Mouse (Mus musculus) stomach, embryonic 15.5 days (tissue): ENCODE measurements around the gene Chst11. TPM values are rescaled to one million over a fixed set of nuclear protein-coding genes. Genes with fewer than 3 reads are reported as not detected.
A peak's percentile ranks its signal among the peaks of the same experiment; 100 is the strongest.

Experiments used
- ATAC-seq: fragments of 200-750 bp; cut with Nextera tagmentation; 2 replicates; pipeline ENCODE4 v1.8.0; 2017; ENCODE audit warnings: low read depth, moderate number of reproducible peaks, moderate TSS enrichment; ENCODE audit not compliant: insufficient read depth, low FRiP score
- H3K27ac ChIP-seq: fragments of 300-500 bp; sonication (generic); 2 replicates; pipeline ENCODE4 v1.5.1; 2015; ENCODE audit warnings: mild to moderate bottlenecking, inconsistent platforms
- H3K27me3 ChIP-seq: fragments of 300-500 bp; sonication (generic); replicated peaks from 2 replicates; pipeline ENCODE4 v1.6.1; 2015; ENCODE audit warnings: inconsistent platforms
- H3K36me3 ChIP-seq: fragments of 300-500 bp; sonication (generic); 2 replicates; pipeline ENCODE4 v1.6.1; 2015; ENCODE audit warnings: inconsistent platforms
- H3K4me1 ChIP-seq: fragments of 300-500 bp; sonication (generic); 2 replicates; pipeline ENCODE4 v1.6.1; 2015; ENCODE audit warnings: inconsistent platforms
- H3K4me2 ChIP-seq: fragments of 300-500 bp; sonication (generic); 2 replicates; pipeline ENCODE4 v1.6.1; 2015; ENCODE audit warnings: mild to moderate bottlenecking, inconsistent platforms
- H3K4me3 ChIP-seq: fragments of 300-500 bp; sonication (generic); replicated peaks from 2 replicates; pipeline ENCODE4 v1.5.1; 2015; ENCODE audit warnings: inconsistent platforms
- H3K9ac ChIP-seq: fragments of 300-500 bp; sonication (generic); 2 replicates; pipeline ENCODE4 v1.6.1; 2015; ENCODE audit warnings: inconsistent platforms
- H3K9me3 ChIP-seq: fragments of 300-500 bp; sonication (generic); 2 replicates; pipeline ENCODE4 v1.6.1; 2016; ENCODE audit warnings: inconsistent platforms
- WGBS: fragments of 180-500 bp; shearing (Covaris S2); methylation state at CpG from one replicate; pipeline ENCODE4 v1.1.7; 2015; 5-methylcytosine and 5-hydroxymethylcytosine counted together
- polyA plus RNA-seq: library from polyadenylated mRNA; unstranded; fragments of >200 nt; fragmentation: Nextera tagmentation; extraction: Ambion mirVana; gene quantifications from 2 replicates; pipeline ENCODE4 v1.2.1, GENCODE M21; 2015

The Chst11 gene
- polyA plus RNA-seq, 1 experiment from 2014 or later, result 1.4 TPM

DNA sequence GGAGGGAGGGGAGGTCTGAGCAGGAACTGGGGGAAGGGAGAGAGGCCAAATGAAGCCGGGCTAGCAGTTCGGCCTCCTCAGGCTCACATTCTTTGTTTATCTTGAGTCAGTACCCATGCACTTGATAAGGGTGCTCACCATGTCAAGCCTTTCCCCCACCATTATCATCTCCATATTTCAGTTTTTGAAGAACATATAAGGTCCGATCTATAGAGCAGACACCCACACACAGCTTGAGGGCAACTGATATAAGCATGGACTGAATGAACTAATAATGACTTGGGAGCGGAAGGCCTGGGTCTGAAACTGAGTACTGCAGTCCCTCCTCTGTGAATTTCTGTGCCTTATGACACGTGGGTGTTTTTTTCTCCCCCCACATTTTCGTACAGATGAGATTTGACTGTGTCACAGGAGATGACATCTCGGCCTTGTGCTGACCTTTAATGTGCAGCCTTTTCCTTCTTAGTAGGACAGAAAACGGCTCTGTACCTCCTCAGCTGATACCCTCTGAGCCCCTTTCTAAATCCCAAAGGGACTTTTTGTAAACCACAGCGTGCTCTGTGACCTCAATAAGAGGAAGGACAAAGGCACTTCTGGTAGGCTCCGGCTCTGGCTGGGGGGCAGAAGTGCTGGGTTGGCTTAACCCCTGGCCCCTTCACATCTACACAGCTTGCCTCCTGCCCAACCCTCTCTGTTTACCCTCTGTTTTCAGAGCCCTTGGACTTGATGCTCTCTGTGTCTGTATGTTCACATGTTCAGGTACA, 6.6 kb downstream of the Chst11 start:
- Histone ChIP-seq H3K4me1 (peaks cover 21% of the 10 kb centered on the region), H3K4me2 (no peak overlapping the region), H3K27me3 (no peaks in the 10 kb centered on the region), H3K9ac (no peak overlapping the region), H3K9me3 (no peaks in the 10 kb centered on the region), H3K27ac (no peak overlapping the region), H3K36me3 (no peaks in the 10 kb centered on the region), H3K4me3 (no peak overlapping the region)
- WGBS, result 49% methylated on average over 10 of the region's 10 CpGs
- ATAC-seq, result peak; percentile 63

DNA sequence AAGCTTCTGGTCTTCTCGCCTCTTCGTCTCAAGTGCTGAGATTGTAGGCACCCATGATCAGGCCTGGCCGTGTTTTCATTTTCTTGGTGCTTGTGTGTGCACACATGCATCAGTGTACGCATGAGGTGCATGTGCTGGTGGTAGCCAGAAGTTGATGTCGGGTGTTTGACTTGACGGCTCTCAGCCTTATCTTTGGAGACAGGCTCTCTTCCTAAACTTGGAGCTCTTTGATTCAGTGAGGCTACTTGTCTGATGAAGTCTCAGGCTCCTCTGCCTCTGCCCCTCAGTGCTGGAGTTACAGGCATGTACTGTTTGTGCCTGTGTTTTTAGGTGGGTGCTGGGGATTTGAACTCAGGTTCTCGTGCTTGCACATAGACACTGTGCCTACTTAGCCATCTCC, 9.0 kb downstream of the Chst11 start:
- Histone ChIP-seq H3K9me3 (no peaks in the 10 kb centered on the region), H3K4me3 (no peak overlapping the region), H3K36me3 (no peaks in the 10 kb centered on the region), H3K27me3 (no peaks in the 10 kb centered on the region), H3K27ac (no peak overlapping the region), H3K4me2 (no peak overlapping the region), H3K4me1 (peaks cover 12% of the 10 kb centered on the region), H3K9ac (no peak overlapping the region)
- WGBS, result 90% methylated on average over 7 of the region's 7 CpGs
- no peak for ATAC-seq

DNA sequence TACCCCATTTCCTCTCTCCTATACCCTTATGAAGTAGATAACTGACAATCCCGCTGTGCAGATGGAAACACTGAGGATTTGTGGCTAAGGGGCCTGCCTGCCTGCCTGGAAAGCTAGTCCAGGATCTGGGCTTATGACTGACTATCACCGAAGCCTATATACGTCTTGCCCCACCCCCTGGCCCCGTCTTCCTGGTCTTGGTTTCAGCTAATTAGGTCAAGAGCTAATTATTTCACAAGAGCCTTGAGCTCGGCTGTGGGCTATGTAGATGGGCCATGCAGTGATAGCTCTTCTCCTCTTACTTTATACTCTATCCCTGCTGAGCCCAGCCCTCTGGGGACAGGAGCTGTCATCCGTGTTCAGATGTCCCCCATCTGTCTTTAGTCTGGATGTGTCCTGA, 12.2 kb downstream of the Chst11 start:
- Histone ChIP-seq H3K4me2 (no peak overlapping the region), H3K4me1 (0 out of 2 replicates have a peak, but pooled peaks cover 6% of the 10 kb centered on the region), H3K9me3 (no peaks in the 10 kb centered on the region), H3K36me3 (no peaks in the 10 kb centered on the region), H3K9ac (no peak overlapping the region), H3K27ac (no peak overlapping the region), H3K4me3 (no peak overlapping the region), H3K27me3 (no peaks in the 10 kb centered on the region)
- no peak for ATAC-seq
- WGBS, result 85% methylated on average over 6 of the region's 6 CpGs

DNA sequence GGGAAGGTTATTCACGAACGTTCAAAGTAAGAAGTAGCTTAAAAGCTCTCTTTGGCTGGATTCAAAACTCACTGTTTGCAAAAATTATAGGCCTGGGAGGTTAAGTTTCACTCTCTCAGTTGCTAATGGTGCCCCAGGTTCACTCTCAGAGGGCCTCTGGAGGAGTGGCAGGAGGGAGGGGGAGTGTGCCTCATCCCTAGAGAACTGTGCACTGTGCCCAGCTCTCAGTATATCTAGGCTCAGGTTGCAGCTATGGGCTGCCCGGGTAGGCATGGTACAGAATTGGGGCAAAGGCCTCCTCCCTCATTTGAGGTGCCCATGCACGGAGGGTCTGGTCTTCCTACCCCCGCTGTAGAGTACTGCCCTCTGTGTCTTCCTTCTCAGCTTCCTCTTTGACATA, 14.9 kb downstream of the Chst11 start:
- Histone ChIP-seq H3K27me3 (no peaks in the 10 kb centered on the region), H3K36me3 (no peaks in the 10 kb centered on the region), H3K9ac (no peak overlapping the region), H3K4me1 (0 out of 2 replicates have a peak, but pooled peaks cover 6% of the 10 kb centered on the region), H3K4me2 (no peak overlapping the region), H3K9me3 (no peaks in the 10 kb centered on the region), H3K27ac (no peak overlapping the region), H3K4me3 (no peak overlapping the region)
- 74% methylated on average over 5 of the region's 5 CpGs for WGBS
- ATAC-seq, result no peak; the same call in 1 of the 2 replicates

DNA sequence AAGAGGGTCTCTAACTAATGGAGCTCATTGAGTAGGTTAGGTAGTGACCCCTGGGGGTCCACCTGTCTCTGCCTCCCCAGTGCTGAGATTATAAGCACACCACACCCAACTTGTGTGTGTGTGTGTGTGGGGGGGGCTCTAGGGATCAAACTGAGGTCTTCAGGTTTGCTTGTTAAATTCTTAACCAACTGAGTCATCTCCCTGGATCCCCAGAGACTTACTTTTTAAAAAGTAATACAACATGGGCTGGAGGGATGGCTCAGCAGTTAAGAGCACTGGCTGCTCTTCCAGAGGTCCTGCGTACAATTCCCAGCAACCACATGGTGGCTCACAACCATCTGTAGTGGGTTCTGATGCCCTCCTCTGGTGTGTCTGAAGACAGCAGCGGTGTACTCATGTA, 15.4 kb downstream of the Chst11 start:
- Histone ChIP-seq H3K4me2 (no peak overlapping the region), H3K9ac (no peak overlapping the region), H3K27ac (no peak overlapping the region), H3K4me1 (0 out of 2 replicates have a peak, but pooled peaks cover 6% of the 10 kb centered on the region), H3K27me3 (no peaks in the 10 kb centered on the region), H3K36me3 (no peaks in the 10 kb centered on the region), H3K9me3 (no peaks in the 10 kb centered on the region), H3K4me3 (no peak overlapping the region)
- WGBS, result 95% methylated on average over 2 of the region's 2 CpGs
- ATAC-seq, result no peak

DNA sequence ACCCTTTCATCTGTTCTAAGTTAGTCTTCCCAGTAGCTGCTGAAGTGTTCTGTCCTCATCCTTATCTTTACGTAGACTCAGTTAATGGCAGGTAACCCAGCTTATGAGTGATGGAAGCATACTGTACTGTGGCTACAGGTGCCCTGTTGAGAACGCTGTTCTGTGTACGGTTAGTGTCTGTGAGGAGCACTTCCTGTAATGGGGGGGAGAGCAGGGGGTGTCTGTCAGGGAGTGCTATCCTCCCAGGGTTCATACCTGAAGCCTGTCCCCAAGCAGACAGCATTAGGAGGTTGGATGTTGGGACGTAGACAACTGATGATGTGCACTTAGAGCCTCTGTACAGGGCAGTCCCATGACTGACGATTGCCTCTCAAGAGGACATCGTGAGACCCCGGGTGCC, 18.6 kb downstream of the Chst11 start:
- Histone ChIP-seq H3K4me3 (no peak overlapping the region), H3K27ac (no peak overlapping the region), H3K9me3 (no peaks in the 10 kb centered on the region), H3K9ac (no peak overlapping the region), H3K27me3 (no peaks in the 10 kb centered on the region), H3K4me1 (0 out of 2 replicates have a peak, but pooled peaks cover 6% of the 10 kb centered on the region), H3K4me2 (no peak overlapping the region), H3K36me3 (no peaks in the 10 kb centered on the region)
- whole genome bisulfite sequencing, result 90% methylated on average over 7 of the region's 7 CpGs
- no peak for ATAC-seq

DNA sequence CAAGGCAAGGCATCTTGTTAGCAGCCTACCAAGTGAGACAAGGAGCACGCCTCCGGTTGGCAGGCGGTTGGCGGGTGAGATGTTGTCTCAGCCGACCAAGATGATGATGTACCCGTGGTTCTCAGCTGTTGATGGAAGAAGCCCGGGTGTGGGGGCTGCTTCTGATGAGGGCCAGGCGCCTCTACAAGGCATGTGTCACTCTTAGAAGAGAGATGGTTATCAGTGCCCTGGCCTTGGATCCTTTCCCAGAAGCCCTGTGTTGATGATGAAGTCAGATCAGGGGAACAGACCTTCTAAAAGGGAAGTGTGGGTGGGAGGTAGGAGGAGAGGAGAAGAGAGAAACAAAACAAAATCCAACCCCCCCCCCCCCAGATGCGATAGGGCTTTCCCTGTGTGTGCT, 19.1 kb downstream of the Chst11 start:
- Histone ChIP-seq H3K9me3 (no peaks in the 10 kb centered on the region), H3K27me3 (no peaks in the 10 kb centered on the region), H3K4me3 (no peak overlapping the region), H3K4me1 (0 out of 2 replicates have a peak, but pooled peaks cover 6% of the 10 kb centered on the region), H3K27ac (no peak overlapping the region), H3K4me2 (no peak overlapping the region), H3K9ac (no peak overlapping the region), H3K36me3 (no peaks in the 10 kb centered on the region)
- WGBS, result 56% methylated on average over 9 of the region's 9 CpGs
- ATAC-seq, result no peak

DNA sequence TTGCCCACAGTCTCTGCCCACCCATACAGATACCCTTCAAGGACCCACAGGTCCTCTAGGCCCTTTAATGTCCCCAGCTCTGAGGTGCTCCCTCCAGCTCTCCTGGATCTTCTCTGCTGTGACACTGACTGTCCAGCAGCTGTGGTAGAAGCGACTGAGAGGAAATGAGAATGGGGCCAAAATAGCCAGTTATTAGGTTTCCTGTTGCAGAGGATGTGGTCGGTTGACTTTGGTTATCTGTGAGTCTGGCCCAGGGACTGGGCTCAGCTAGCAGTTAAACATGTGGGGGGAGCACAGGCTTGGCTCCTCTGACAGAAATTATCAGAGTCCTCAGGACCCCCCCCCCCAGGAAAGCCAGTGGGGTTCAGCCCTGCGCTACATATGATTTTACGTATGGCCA, 19.7 kb downstream of the Chst11 start:
- no peaks in the 10 kb centered on the region for H3K27me3 ChIP-seq
- H3K9me3 ChIP-seq, result no peaks in the 10 kb centered on the region
- 0 out of 2 replicates have a peak, but pooled peaks cover 6% of the 10 kb centered on the region for H3K4me1 ChIP-seq
- H3K4me2 ChIP-seq, result no peak overlapping the region
- no peak overlapping the region for H3K27ac ChIP-seq
- no peak overlapping the region for H3K4me3 ChIP-seq
- H3K36me3 ChIP-seq, result no peaks in the 10 kb centered on the region
- ATAC-seq, result no peak
- no peak overlapping the region for H3K9ac ChIP-seq
- WGBS, result 71% methylated on average over 4 of the region's 4 CpGs

DNA sequence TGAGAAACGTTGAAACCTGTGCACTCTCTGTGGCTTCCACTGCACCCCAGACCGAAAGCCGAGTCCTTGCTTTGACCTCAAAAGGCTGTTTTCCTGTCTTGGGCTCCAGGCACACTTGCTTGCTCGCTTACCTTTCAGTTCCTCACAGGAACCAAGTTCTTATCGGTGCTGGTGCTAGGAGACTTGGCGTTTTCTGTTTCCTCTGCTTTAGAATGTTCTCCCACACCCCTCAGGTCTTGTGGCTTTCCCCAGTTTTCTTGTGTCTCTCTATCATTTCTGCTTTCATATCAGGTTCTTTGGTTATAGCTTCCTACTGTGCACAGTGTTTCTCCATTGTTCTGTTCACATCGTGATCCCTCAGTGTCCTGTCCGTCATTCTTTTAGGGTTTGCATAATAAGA, 21.0 kb downstream of the Chst11 start:
- WGBS, result 85% methylated on average over 8 of the region's 8 CpGs
- Histone ChIP-seq H3K27ac (no peak overlapping the region), H3K27me3 (no peaks in the 10 kb centered on the region), H3K4me1 (0 out of 2 replicates have a peak, but pooled peaks cover 5% of the 10 kb centered on the region), H3K4me2 (no peak overlapping the region), H3K36me3 (no peaks in the 10 kb centered on the region), H3K9ac (no peak overlapping the region), H3K9me3 (no peaks in the 10 kb centered on the region), H3K4me3 (no peak overlapping the region)
- no peak for ATAC-seq

DNA sequence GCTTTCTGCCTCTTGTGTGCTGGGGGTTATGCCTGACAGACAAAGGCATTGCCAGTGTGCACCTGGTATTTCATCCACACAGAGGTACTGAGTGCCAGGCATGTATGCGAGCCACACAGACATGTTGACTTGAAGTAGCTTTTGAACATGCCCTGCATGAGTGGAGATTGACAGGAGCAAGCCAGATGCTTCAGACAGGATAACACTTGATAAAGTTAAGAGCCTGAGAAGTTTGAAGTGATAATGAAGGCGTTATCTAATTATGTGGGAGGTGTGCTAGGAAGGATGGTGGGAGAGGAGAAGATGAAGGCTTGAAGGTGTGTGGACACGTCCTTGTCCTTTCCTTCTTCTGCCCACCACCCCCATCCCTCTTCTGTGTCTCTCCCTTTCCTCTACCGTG, 28.7 kb downstream of the Chst11 start:
- peak; percentile 34; the same call in 1 of the 2 replicates for ATAC-seq
- Histone ChIP-seq H3K27ac (no peak overlapping the region), H3K4me3 (no peak overlapping the region), H3K4me1 (no peaks in the 10 kb centered on the region), H3K9ac (no peak overlapping the region), H3K27me3 (no peaks in the 10 kb centered on the region), H3K9me3 (no peaks in the 10 kb centered on the region), H3K36me3 (no peaks in the 10 kb centered on the region), H3K4me2 (no peak overlapping the region)
- WGBS, result 67% methylated on average over 4 of the region's 4 CpGs

DNA sequence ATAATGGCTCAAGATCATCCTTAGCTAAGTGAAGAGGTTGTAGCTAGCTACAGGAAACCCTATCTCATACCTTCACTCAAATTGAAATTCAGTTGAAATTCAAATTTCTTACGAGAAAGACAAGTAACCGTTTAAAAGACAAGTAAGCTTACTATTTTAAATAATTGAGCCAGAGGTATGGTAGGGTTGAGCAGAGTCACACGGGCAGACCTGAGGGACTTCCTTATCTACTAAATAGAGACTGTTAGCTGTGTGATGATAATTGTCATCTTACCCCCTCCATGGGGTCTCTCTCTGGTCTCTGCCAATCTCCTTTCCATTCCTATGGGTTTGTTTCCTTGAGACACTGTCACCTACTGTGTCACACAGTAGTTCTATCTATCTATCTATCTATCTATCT, 30.6 kb downstream of the Chst11 start:
- no peak for ATAC-seq
- Histone ChIP-seq H3K4me3 (no peak overlapping the region), H3K4me1 (no peaks in the 10 kb centered on the region), H3K27ac (no peak overlapping the region), H3K9me3 (no peaks in the 10 kb centered on the region), H3K36me3 (no peaks in the 10 kb centered on the region), H3K9ac (no peak overlapping the region), H3K27me3 (no peaks in the 10 kb centered on the region), H3K4me2 (no peak overlapping the region)
- WGBS, result 89% methylated on average over 3 of the region's 3 CpGs

DNA sequence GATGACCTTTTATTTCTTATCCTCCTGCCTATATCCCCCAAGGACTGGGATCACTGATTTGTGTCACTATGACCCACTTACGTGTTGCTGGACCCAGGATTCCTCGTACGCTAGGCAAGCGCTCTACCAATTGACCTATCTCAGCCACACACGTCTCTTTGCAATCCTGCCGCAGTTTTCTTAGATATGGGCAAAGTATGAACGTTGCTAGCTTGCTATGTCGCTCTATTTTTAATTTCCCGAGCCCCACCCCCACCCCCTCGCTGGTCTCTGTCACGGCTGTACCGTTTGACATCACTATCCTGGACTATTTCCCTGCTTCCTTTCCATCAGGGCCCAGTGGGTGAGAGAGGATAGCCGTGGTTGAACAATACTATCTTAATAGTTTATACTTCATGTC, 31.5 kb downstream of the Chst11 start:
- no peak for ATAC-seq
- no peaks in the 10 kb centered on the region for H3K9me3 ChIP-seq
- no peak overlapping the region for H3K9ac ChIP-seq
- no peaks in the 10 kb centered on the region for H3K4me1 ChIP-seq
- no peaks in the 10 kb centered on the region for H3K27me3 ChIP-seq
- no peak overlapping the region for H3K4me3 ChIP-seq
- H3K36me3 ChIP-seq, result no peaks in the 10 kb centered on the region
- WGBS, result 71% methylated on average over 13 of the region's 13 CpGs
- no peak overlapping the region for H3K4me2 ChIP-seq
- H3K27ac ChIP-seq, result no peak overlapping the region
